Mouse (Mus musculus) CH12.LX (cell line): ENCODE measurements around the gene Abhd16a. TPM values are rescaled to one million over a fixed set of nuclear protein-coding genes. Genes with fewer than 3 reads are reported as not detected.

Experiments
- DNase-seq: peaks from one replicate; pipeline ENCODE4 v3.0.0-alpha.2; 2013; ENCODE audit errors: extremely low read depth
- H3K27ac ChIP-seq: 2 replicates; pipeline ENCODE4 v1.5.1; 2012; ENCODE audit warnings: low read depth, mild to moderate bottlenecking, control low read depth, moderate library complexity; ENCODE audit not compliant: insufficient read depth
- H3K27me3 ChIP-seq: replicated peaks from 2 replicates; pipeline ENCODE3; 2012; ENCODE audit warnings: inconsistent platforms
- H3K36me3 ChIP-seq, 2 experiments: replicated peaks in 1 of 2; 2 replicates each; pipeline versions ENCODE3 to v1.6.1; 2012; ENCODE audit warnings: inconsistent platforms in 1 of 2, low read length in 1 of 2, mild to moderate bottlenecking in 1 of 2, mixed read lengths in 1 of 2, moderate library complexity in 1 of 2; ENCODE audit not compliant: control insufficient read depth in 1 of 2, insufficient read depth in 1 of 2
- H3K4me1 ChIP-seq, 2 experiments: 2 replicates each; pipeline ENCODE4 v1.6.1; 2012; ENCODE audit warnings: inconsistent platforms in 1 of 2, moderate library complexity in 1 of 2; ENCODE audit not compliant: insufficient read depth in 2 of 2, control insufficient read depth in 1 of 2
- H3K4me2 ChIP-seq: 2 replicates; pipeline ENCODE4 v1.6.1; 2012; ENCODE audit warnings: low read depth, mild to moderate bottlenecking, control low read depth; ENCODE audit not compliant: poor library complexity, insufficient read depth, severe bottlenecking
- H3K4me3 ChIP-seq, 3 experiments: fragments of 150-350 bp in 1 of 3; sonication (generic) in 1 of 3; replicated peaks in 1 of 3; 2 replicates each; pipeline versions ENCODE3 to v1.5.1; 2011 to 2012; ENCODE audit warnings: low read depth in 2 of 3, low read length in 2 of 3, mild to moderate bottlenecking in 2 of 3, moderate library complexity in 2 of 3, control low read depth in 1 of 3, improper control_type of control experiment in 1 of 3, inconsistent platforms in 1 of 3, mixed read lengths in 1 of 3; ENCODE audit not compliant: poor library complexity in 1 of 3
- H3K79me2 ChIP-seq: replicated peaks from 2 replicates; pipeline ENCODE4 v1.6.1; 2012; ENCODE audit warnings: mild to moderate bottlenecking, moderate library complexity; ENCODE audit not compliant: control insufficient read depth, poor library complexity, insufficient read depth, severe bottlenecking; ENCODE audit errors: extremely low read depth
- H3K9ac ChIP-seq: 2 replicates; pipeline ENCODE4 v1.6.1; 2012; ENCODE audit warnings: low read depth, mild to moderate bottlenecking, control low read depth, moderate library complexity; ENCODE audit not compliant: insufficient read depth
- H3K9me3 ChIP-seq: replicated peaks from 2 replicates; pipeline ENCODE3; 2012; ENCODE audit warnings: low read length, inconsistent platforms, mixed read lengths
- BHLHE40 ChIP-seq: IDR thresholded peaks from 2 replicates; pipeline ENCODE4 v1.6.1; 2011; ENCODE audit warnings: mild to moderate bottlenecking, low read depth, low read length, improper control_type of control experiment
- CHD1 ChIP-seq: IDR thresholded peaks from 2 replicates; pipeline ENCODE4 v1.6.1; 2012; ENCODE audit warnings: low read depth, low read length, improper control_type of control experiment, inconsistent platforms
- CTCF ChIP-seq, 2 experiments: IDR thresholded peaks in 1 of 2; conservative IDR thresholded peaks in 1 of 2; 2 replicates each; pipeline ENCODE4 v1.5.1; 2011 to 2012; ENCODE audit warnings: low read depth in 2 of 2, low read length in 2 of 2, improper control_type of control experiment in 1 of 2, inconsistent platforms in 1 of 2, mild to moderate bottlenecking in 1 of 2, moderate library complexity in 1 of 2
- E2F4 ChIP-seq: IDR thresholded peaks from 2 replicates; pipeline ENCODE4 v1.6.1; 2011; ENCODE audit warnings: low read depth, low read length, improper control_type of control experiment; ENCODE audit not compliant: insufficient replicate concordance
- ELF1 ChIP-seq: IDR thresholded peaks from 2 replicates; pipeline ENCODE4 v1.6.1; 2014; ENCODE audit warnings: low read depth, mild to moderate bottlenecking, inconsistent platforms, low read length, improper control_type of control experiment
- EP300 ChIP-seq: IDR thresholded peaks from 2 replicates; pipeline ENCODE4 v1.6.1; 2011; ENCODE audit warnings: low read length, improper control_type of control experiment
- ETS1 ChIP-seq: conservative IDR thresholded peaks from 2 replicates; pipeline ENCODE4 v1.6.1; 2012; ENCODE audit warnings: low read depth, mild to moderate bottlenecking, inconsistent platforms, low read length, improper control_type of control experiment, moderate library complexity
- GABPA ChIP-seq: IDR thresholded peaks from 2 replicates; pipeline ENCODE4 v1.6.1; 2012; ENCODE audit warnings: low read depth, low read length, improper control_type of control experiment, inconsistent platforms; ENCODE audit not compliant: insufficient replicate concordance
- HCFC1 ChIP-seq: IDR thresholded peaks from 2 replicates; pipeline ENCODE4 v1.6.1; 2012; ENCODE audit warnings: low read depth, mild to moderate bottlenecking, inconsistent platforms, low read length, improper control_type of control experiment
- IRF4 ChIP-seq: IDR thresholded peaks from 2 replicates; pipeline ENCODE4 v1.6.1; 2014; ENCODE audit warnings: low read depth, mild to moderate bottlenecking, inconsistent platforms, low read length, improper control_type of control experiment
- JUN ChIP-seq: IDR thresholded peaks from 2 replicates; pipeline ENCODE4 v1.6.1; 2011; ENCODE audit warnings: low read depth, mild to moderate bottlenecking, low read length, improper control_type of control experiment, moderate library complexity; ENCODE audit not compliant: insufficient read depth
- JUND ChIP-seq: conservative IDR thresholded peaks from 2 replicates; pipeline ENCODE4 v1.6.1; 2011; ENCODE audit warnings: low read depth, low read length, improper control_type of control experiment
- KAT2A ChIP-seq: IDR thresholded peaks from 2 replicates; pipeline ENCODE4 v1.6.1; 2012; ENCODE audit warnings: low read length, improper control_type of control experiment, inconsistent platforms; ENCODE audit not compliant: insufficient replicate concordance
- MAFK ChIP-seq: IDR thresholded peaks from 2 replicates; pipeline ENCODE4 v1.6.1; 2011; ENCODE audit warnings: low read length, improper control_type of control experiment; ENCODE audit not compliant: insufficient replicate concordance
- MAX ChIP-seq: IDR thresholded peaks from 2 replicates; pipeline ENCODE4 v1.6.1; 2011; ENCODE audit warnings: low read length, improper control_type of control experiment
- MAZ ChIP-seq: IDR thresholded peaks from 2 replicates; pipeline ENCODE4 v1.6.1; 2012; ENCODE audit warnings: low read depth, mild to moderate bottlenecking, inconsistent platforms, low read length, improper control_type of control experiment, moderate library complexity
- MEF2A ChIP-seq: IDR thresholded peaks from 2 replicates; pipeline ENCODE4 v1.6.1; 2014; ENCODE audit warnings: low read depth, mild to moderate bottlenecking, inconsistent platforms, low read length, improper control_type of control experiment, borderline replicate concordance
- MXI1 ChIP-seq: IDR thresholded peaks from 2 replicates; pipeline ENCODE4 v1.6.1; 2011; ENCODE audit warnings: mild to moderate bottlenecking, low read depth, low read length, improper control_type of control experiment
- MYC ChIP-seq: IDR thresholded peaks from 2 replicates; pipeline ENCODE4 v1.6.1; 2011; ENCODE audit warnings: low read depth, mild to moderate bottlenecking, improper control_type of control experiment, low read length
- NELFE ChIP-seq: IDR thresholded peaks from 2 replicates; pipeline ENCODE4 v1.6.1; 2011; ENCODE audit warnings: low read depth, low read length, improper control_type of control experiment
- NRF1 ChIP-seq: IDR thresholded peaks from 2 replicates; pipeline ENCODE4 v1.6.1; 2014; ENCODE audit warnings: low read depth, mild to moderate bottlenecking, inconsistent platforms, low read length, improper control_type of control experiment, moderate library complexity
- PAX5 ChIP-seq: IDR thresholded peaks from 2 replicates; pipeline ENCODE4 v1.6.1; 2012; ENCODE audit warnings: low read length, inconsistent platforms, mixed read lengths
- POLR2A ChIP-seq: IDR thresholded peaks from 2 replicates; pipeline ENCODE4 v1.6.1; 2011; ENCODE audit warnings: low read depth, mild to moderate bottlenecking, improper control_type of control experiment, low read length
- POLR2AphosphoS2 ChIP-seq: IDR thresholded peaks from 2 replicates; pipeline ENCODE4 v1.6.1; 2011; ENCODE audit warnings: low read depth, low read length, improper control_type of control experiment
- RAD21 ChIP-seq: IDR thresholded peaks from 2 replicates; pipeline ENCODE4 v1.6.1; 2011; ENCODE audit warnings: low read depth, mild to moderate bottlenecking, low read length, improper control_type of control experiment, moderate library complexity
- RCOR1 ChIP-seq: conservative IDR thresholded peaks from 2 replicates; pipeline ENCODE4 v1.6.1; 2012; ENCODE audit warnings: low read depth, mild to moderate bottlenecking, inconsistent platforms, low read length, improper control_type of control experiment
- SIN3A ChIP-seq: IDR thresholded peaks from 2 replicates; pipeline ENCODE4 v1.6.1; 2012; ENCODE audit warnings: low read length, improper control_type of control experiment, inconsistent platforms
- SMC3 ChIP-seq: IDR thresholded peaks from 2 replicates; pipeline ENCODE4 v1.6.1; 2011; ENCODE audit warnings: low read depth, low read length, improper control_type of control experiment
- TBP ChIP-seq: conservative IDR thresholded peaks from 2 replicates; pipeline ENCODE4 v1.6.1; 2011; ENCODE audit warnings: low read depth, low read length, improper control_type of control experiment
- TCF12 ChIP-seq: IDR thresholded peaks from 2 replicates; pipeline ENCODE4 v1.6.1; 2014; ENCODE audit warnings: low read depth, mild to moderate bottlenecking, inconsistent platforms, low read length, improper control_type of control experiment
- UBTF ChIP-seq: IDR thresholded peaks from 2 replicates; pipeline ENCODE4 v1.6.1; 2012; ENCODE audit warnings: low read depth, mild to moderate bottlenecking, inconsistent platforms, low read length, improper control_type of control experiment, moderate library complexity
- USF1 ChIP-seq: IDR thresholded peaks from 2 replicates; pipeline ENCODE4 v1.6.1; 2014; ENCODE audit warnings: low read depth, mild to moderate bottlenecking, inconsistent platforms, low read length, improper control_type of control experiment
- USF2 ChIP-seq: conservative IDR thresholded peaks from 2 replicates; pipeline ENCODE4 v1.6.1; 2011; ENCODE audit warnings: low read depth, low read length, improper control_type of control experiment
- ZC3H11A ChIP-seq: IDR thresholded peaks from 2 replicates; pipeline ENCODE4 v1.6.1; 2012; ENCODE audit warnings: low read depth, mild to moderate bottlenecking, inconsistent platforms, low read length, improper control_type of control experiment
- ZKSCAN1 ChIP-seq: IDR thresholded peaks from 2 replicates; pipeline ENCODE4 v1.6.1; 2012; ENCODE audit warnings: low read depth, inconsistent platforms, low read length, improper control_type of control experiment, borderline replicate concordance
- ZMIZ1 ChIP-seq: IDR thresholded peaks from 2 replicates; pipeline ENCODE4 v1.6.1; 2012; ENCODE audit warnings: low read depth, mild to moderate bottlenecking, inconsistent platforms, low read length, improper control_type of control experiment
- ZNF384 ChIP-seq: IDR thresholded peaks from 2 replicates; pipeline ENCODE4 v1.6.1; 2012; ENCODE audit warnings: low read depth, low read length, improper control_type of control experiment, inconsistent platforms
- dilution Hi-C: fragments of 300-500 bp; cut with MboI; formaldehyde crosslinking; loops from 2 replicates; pipeline ENCODE4 v1.14.3; 2020; ENCODE audit warnings: low sequenced_read_pairs; ENCODE audit not compliant: extremely low pct_unique_long_range_greater_than_20kb, extremely low pct_ligation_motif_present
- in situ Hi-C: fragments of 300-500 bp; cut with MboI; formaldehyde crosslinking; loops from 3 replicates; pipeline ENCODE4 v1.14.3; 2019; ENCODE audit warnings: low sequenced_read_pairs, low pct_ligation_motif_present, low pct_unique_long_range_greater_than_20kb, mixed read lengths
- polyA plus RNA-seq: library from polyadenylated mRNA; unstranded; fragments of >175 nt; gene quantifications from 2 replicates; pipeline ENCODE4 v1.2.1, GENCODE M21; 2012; ENCODE audit warnings: low read depth; ENCODE audit not compliant: insufficient read length
- total RNA-seq, 2 experiments: library from RNA; depleted of rRNA; stranded (reverse); fragments of 300-350 nt in 1 of 2; fragments of >200 nt in 1 of 2; gene quantifications; 2 replicates each; pipeline ENCODE4 v1.2.3; 2012 to 2014

Gene Abhd16a
- total and polyA plus RNA-seq, 3 experiments: 11.6 to 16.6 (median 15.3) TPM

DNA sequence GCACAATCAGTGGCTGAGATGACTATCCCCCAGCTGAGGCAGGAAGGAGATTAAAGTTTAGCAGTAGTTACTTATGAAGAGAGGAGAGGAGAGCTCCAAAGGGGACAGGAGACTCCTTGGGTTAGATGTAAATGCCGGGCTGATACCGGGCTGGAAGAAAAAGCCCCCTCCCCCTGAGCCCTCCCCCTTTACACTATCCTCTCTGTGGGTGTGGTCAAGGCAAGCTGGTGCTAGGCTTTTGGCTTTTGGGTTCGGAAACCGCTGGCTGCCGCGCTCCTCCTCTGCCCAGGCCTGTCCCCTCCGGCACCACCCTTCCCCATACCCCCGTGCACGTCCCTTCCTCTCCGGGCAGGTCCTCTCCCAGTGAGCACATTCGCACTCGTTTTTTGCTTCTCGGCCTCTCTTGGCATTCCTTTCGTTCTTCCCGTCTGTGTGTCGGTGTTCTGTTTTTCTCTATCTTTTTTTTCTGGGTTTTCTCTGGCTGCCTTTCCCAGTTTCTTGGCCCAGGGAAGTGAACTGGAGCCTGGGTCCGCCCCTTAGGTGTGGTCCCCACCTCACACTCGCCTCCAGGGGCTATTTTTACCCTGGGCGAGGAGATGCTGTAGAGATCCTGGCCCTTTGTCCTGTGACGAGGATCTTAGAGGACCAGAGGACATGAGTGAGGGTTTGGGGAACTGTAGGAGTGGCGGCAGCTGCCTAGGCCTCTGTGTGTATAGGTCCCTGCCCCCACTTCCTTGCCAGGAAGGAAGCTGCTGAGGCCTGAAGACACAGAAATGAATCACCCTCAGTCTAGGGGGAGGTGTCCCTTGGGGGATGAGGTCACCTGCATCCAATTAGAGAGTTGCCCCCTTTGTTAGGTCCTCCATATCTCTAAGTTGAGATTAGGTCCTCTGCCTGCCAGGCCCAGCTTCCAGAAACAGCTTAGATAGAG is 37.6 kb upstream of the Abhd16a start:
- Histone ChIP-seq H3K27ac (peak overlapping the region; percentile 96), H3K36me3 (peaks cover 34 to 40% of the 10 kb centered on the region in 2 experiments), H3K4me1 (peaks cover 9 to 30% of the 10 kb centered on the region in 2 experiments), H3K9ac (peak overlapping the region; percentile 96), H3K27me3 (no peaks in the 10 kb centered on the region), H3K9me3 (peaks cover 7% of the 10 kb centered on the region), H3K4me2 (peak overlapping the region; percentile 58), H3K79me2 (peaks cover 27% of the 10 kb centered on the region), H3K4me3 (peak overlapping the region; percentile 79 to 94 (median 86))
- dilution Hi-C loops: no loop called here
- DNase-seq: peak; percentile 99
- in situ Hi-C loops: no loop called here
- TF ChIP-seq POLR2AphosphoS2 (peak; percentile 87; the same call in 1 of the 2 replicates), ZMIZ1 (peak; percentile 89), UBTF (peak; percentile 69; the same call in 1 of the 2 replicates), BHLHE40 (peak; percentile 86), NRF1 (peak; percentile 41; the same call in 1 of the 2 replicates), E2F4 (0 out of 2 replicates have a peak, but pooled peaks have one; percentile 45), USF1 (no peak), ZKSCAN1 (no peak; the same call in 1 of the 2 replicates), MAZ (peak; percentile 98), ZC3H11A (no peak), RAD21 (no peak; the same call in 1 of the 2 replicates), ELF1 (peak; percentile 84), IRF4 (peak; percentile 99), USF2 (no peak), MYC (peak; percentile 77; the same call in 1 of the 2 replicates), MXI1 (peak; percentile 82), ETS1 (peak; percentile 95), SIN3A (peak; percentile 98; the same call in 1 of the 2 replicates), GABPA (no peak), JUND (peak; percentile 99), TCF12 (peak; percentile 96), MEF2A (peak; percentile 93), JUN (peak; percentile 100), RCOR1 (peak; percentile 94), POLR2A (peak; percentile 83), PAX5 (no peak), ZNF384 (peak; percentile 59), SMC3 (peak; percentile 48; the same call in 1 of the 2 replicates), NELFE (peak; percentile 85), MAX (peak; percentile 80), MAFK (peak; percentile 70), CTCF (conservative IDR thresholded peaks at IDR 0.05 in 1 of 2, IDR thresholded peaks at IDR 0.05 in 1 of 2; ENCODE audit: low read depth in 2 of 2, low read length in 2 of 2) (no peak), TBP (peak; percentile 85), CHD1 (peak; percentile 87; the same call in 1 of the 2 replicates), HCFC1 (peak; percentile 78), EP300 (peak; percentile 97), KAT2A (peak; percentile 81; the same call in 1 of the 2 replicates)
